Mouse (Mus musculus): ENCODE data around the gene Frmd5.

DNA sequence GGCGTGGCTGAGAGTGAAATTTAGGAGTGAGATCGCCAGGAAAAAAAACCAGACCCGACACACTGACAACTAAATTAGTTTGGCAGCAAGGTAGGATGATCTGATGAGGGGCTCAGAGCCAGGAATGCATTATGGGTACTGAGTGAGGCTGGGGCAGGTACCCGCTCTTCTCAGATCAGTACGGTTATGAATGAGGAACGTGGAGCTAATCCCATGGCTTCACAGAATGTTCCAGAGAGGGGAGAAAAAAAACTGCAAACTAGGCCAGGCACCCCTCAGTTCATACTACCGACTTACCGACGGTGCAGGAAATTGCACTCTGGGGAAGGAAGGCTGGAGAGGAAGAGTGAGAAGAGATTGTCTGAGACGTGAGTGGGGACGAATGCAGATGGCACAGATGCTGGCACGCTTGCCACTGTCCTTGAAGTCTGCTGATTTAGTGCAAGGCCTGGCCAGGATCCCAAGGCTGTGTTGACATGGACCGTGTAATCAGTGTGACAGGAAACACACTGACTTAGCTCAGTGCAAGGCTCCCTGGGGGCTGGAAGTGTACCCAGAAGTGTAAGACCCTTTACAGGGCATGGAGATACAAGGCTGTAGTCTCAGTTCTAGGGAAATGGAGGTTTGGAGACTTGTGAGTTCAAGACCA, 223.3 kb downstream of the Frmd5 start:
- no peak for TF ChIP-seq POLR2A (IDR thresholded peaks at IDR 0.05; ENCODE audit: control insufficient read depth, extremely low read depth, insufficient read depth, low read length, poor library complexity)
- TF ChIP-seq CTCF (IDR thresholded peaks at IDR 0.05; ENCODE audit: borderline replicate concordance, control insufficient read depth, extremely low read depth, insufficient read depth, low read length, poor library complexity) = no peak

Data from thymus, adult 2 months (tissue).